Mouse (Mus musculus) liver, adult (tissue): ENCODE results near the gene Prkar2b.

ENCODE experiments used
- GATA4 ChIP-seq: IDR thresholded peaks from 2 replicates; pipeline ENCODE4 v1.6.1; 2014; ENCODE audit warnings: mild to moderate bottlenecking, low read length; ENCODE audit not compliant: insufficient replicate concordance

Prkar2b gene

DNA sequence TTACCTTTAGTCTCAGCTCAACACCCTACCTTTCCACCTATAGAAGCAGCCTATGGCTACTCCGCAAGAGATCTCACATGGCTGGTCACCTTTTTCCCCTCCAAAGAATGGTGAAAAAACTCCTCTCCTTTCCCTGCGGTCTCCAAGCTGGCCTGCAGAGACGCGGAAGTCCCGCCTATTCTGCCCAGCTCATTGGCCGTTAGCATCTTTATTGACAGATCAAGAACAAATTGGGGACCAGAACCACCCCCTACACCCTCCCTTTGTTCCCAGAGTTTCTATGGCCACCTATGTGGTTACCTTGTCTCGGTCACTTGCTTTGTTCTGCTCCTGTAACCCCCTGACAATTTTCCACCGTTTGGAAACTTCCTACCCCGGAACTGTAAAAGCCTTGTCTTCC is 19.6 kb upstream of the Prkar2b start:
- TF ChIP-seq GATA4: no peak

DNA sequence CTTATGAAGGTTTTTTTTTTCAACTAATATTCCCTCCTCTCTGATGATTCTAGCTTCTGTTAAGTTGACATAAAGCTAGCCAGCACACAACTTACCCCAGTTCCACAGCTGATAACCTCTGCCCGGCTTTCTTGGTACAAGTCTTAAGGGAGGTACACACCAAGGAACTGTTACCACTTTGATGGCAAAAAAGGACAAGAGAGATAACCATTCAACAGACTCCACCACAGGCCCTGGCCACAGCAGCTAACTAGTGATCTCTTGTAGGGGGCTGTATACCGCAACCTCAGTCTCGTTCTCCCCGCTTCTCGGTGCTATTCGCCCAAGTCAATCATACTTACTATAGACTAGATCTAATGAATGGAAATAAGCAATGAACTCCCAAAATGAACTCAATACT is 16.3 kb upstream of the Prkar2b start:
- no peak for TF ChIP-seq GATA4

DNA sequence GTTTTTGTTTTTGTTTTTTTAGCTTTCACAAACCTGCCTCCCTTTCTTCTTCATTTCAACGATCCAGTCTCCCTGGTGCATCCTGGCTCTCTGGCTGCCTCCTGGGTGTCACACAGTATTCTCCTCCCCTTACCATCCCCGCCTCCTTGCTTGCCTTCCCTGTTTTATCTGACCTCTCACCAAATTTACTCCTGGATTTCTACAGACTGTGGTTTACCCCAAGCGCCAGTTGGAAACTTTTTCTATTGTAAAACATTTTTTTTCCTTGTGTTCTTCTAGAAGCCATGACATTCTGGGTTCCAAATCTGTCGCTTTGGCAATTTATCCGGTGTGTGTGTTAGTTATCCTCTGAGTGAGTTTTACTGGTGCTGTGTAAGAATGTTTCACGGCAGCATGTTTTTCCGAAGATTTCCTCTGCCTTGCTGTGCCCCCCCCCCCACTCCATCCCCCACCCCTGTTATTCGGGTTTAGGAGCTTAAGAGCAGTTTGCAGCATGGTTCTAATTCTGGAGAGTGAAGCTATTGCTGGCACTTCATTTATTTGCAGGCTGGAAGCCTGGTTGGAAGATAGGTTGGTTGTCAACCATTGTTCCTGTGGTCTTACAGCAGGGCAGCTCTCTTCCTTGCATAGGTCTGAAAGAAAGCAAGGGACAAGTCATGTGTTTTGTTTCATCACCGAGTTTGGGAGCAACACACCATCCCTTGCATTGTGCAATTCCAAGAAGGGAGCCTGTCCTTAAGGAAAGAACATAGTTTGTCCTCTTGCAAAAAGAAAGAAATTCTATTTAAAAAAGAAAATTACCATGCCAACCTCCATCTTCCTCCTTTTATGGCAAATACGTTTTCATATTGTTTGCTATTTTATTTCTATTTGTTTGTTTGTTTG is 15.0 kb upstream of the Prkar2b start:
- TF ChIP-seq GATA4: no peak

DNA sequence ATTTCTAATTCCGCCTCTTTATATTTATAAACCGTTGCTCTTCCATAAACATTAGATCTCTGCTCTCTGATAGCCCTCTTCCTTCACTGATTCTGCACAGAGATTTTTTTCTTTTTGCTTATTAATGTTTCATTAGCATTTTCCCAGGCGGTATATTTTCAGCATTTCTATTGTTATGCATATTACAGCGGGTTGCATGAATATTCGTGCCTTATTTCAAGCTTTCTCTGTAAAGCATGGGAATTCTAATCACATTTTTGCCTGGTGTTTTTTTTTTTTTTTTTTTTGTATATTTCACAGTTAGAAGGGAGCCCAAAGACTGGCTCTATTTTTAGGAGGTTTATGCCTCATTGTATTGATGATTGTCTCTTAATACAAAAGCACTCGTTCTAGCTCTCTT is 13.2 kb upstream of the Prkar2b start:
- no peak for TF ChIP-seq GATA4

DNA sequence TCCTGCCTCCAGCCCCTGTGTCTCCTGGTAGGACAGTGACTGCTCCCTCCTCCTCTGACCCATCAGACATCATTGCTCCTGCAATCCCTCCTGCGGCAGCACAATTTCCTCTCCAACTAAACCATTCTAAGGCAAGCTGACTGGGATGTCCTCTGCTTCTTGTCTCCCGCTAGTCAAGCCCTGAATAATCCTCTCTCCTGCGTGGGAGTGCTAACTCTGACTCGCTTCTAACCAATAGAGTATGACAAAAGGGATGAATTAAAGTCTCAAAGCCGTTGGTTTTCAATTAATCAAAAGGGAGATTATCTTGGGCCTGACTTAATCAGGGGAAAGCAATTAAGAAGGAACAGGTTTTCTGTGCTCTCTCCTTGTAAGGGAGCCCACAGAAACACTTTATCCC is 4.9 kb upstream of the Prkar2b start:
- TF ChIP-seq GATA4: no peak

DNA sequence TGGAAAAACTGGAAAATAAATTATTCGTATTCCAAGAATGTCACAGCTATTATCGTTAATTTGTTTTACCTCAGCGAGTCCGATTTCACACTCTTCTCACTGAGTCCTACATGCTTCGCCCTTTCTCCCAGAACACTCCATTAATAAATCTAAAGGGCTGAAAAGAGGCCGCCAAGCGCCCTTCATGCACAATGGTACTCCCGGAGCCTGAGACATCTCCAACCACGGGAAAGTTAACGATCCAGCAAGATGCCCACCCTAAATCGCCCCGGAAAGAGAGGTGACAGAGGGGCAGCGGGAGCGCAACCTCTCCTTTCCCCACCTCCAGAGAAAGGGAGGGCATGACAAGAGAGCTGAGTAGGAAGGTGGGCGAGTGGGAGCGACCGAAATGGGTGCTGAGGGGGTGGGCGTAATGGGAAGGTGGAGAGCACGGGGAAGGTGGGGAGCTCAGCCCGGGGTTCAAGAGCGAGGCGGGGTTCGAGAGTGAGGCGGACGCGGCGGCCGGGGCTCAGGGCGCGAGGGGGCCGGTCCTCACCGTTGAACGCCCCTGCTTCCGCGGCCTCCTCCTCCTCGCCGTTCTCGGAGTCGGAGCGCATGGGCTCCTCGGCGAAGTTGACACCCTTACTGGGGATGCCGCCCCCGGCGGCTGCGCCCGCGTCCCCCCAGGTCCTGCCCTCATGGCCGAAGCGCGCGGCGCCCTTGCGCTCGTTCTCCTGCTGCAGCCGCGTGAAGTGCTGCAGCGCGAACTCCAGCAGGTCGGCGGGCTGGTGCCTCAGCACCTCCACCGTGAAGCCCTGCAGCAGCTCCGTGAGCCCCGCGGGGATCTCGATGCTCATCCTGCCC is 628 bp downstream of the Prkar2b start:
- no peak for TF ChIP-seq GATA4

DNA sequence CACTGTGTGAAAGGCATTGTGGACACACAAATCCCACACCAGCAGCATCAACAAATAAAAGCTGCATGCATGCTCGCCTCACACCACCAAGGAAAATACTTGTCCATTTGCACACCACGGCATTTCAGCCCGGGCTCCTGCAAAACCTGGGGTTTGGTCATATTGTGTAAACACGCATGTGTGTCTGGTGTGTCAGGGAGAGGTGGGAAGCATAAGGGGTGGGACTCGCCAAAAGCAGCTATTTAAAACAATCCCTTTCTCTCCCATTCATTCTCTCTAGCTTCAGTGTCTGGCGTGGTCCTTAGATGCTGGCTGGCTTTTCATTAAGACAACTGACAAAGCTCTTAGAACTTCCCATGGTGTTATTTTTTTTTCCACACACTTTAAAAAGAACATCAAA is 1.4 kb downstream of the Prkar2b start:
- no peak for TF ChIP-seq GATA4

DNA sequence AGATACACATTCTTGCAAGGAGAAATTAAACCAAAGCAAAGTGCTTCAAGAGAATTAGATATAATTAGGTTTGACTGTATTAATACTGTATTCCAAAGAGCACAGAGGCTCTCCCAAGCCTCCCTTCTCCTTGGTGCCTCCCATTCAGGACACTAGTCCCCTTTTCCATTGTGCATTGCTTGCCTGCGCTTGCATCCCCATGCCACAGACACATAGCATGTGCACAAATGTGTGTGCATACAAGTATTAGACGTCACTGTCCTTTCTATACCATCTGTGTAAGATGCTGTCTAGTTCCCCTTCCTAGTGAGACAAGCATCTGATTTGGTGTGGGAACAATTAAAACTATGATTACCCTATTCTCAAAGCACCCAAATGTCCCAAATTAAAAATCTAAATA is 2.0 kb downstream of the Prkar2b start:
- TF ChIP-seq GATA4: no peak

DNA sequence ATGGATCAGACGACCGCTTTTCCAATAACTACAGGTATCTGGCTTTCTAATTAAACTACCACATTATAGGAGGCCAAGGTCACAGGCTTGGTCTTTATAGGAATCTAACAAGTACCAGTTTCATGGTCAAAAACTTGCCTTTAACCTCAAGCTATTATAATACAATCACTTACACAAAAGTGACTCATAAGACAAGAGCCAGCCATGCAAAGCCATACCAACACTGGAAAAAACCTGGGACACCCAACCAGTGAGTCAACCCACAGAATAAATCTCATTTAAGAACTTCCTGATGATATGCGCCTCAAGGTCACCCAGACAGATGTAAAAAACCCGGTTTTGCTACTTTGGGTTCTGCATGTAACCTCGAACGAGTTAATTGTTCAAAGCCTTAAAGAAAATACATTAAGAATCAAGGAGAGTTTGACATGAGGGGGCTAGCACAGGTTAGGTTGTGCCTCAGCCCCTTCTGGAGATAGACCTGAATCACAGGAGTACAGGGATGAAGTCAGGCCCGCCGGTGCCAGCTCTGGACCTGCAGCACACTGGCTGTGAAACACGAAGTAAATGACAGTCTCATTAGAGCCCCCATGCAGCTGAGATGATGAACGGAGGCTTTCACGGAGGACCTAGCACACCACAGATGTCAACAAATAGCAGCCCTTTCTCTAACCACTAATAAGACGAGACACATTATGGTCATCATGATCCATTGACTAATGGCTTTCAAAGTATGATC is 3.5 kb downstream of the Prkar2b start:
- TF ChIP-seq GATA4: no peak

DNA sequence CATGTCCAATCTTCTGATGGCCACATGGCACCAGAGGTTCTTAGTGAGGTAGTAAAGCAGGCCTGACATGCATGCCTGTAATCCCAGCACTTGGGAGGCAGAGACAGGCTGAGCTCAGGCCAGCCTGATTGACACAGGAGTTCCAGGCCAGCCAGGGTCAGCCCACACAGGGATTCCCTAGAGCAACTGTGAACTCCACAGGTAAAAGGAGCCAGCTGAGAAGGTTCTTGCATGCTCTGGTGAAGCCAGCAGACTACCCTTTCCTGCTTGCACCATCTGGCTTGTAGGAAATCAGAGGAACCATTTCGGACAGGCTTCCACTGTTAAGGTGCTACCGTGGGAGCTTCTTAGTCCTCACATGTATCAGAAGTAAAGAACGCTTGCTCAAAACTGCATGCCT is 5.3 kb downstream of the Prkar2b start:
- no peak for TF ChIP-seq GATA4

DNA sequence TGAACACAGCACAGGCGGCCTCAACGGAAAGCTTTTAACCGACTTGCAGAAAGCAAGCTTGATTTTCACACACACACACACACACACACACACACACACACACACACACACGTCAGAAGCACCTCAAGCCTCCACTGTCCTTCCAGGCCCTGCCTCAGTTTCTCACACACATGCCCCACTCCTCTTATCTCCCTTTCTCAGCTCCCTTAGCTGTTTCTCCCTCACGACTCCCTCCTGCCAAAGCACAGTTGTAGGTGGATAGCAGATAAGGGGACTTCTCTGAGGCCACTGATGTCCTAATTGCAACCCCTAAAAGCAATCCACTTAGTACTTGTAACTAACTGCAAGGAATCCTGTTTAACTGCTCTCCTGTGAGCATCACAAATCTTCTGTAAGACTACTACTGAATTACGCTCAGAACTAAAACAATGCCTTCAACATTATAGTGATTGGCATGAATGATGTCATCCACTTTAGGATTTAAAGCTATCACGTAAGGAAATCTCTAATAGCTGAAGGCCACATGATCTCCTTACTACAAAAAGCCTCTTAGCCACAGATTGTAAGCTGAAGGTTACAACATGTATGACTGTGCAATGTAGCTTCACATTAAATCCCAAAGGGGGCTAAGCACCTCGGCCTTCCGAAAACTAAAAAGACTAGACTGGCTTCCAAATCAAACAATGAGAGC is 6.5 kb downstream of the Prkar2b start:
- TF ChIP-seq GATA4: no peak

DNA sequence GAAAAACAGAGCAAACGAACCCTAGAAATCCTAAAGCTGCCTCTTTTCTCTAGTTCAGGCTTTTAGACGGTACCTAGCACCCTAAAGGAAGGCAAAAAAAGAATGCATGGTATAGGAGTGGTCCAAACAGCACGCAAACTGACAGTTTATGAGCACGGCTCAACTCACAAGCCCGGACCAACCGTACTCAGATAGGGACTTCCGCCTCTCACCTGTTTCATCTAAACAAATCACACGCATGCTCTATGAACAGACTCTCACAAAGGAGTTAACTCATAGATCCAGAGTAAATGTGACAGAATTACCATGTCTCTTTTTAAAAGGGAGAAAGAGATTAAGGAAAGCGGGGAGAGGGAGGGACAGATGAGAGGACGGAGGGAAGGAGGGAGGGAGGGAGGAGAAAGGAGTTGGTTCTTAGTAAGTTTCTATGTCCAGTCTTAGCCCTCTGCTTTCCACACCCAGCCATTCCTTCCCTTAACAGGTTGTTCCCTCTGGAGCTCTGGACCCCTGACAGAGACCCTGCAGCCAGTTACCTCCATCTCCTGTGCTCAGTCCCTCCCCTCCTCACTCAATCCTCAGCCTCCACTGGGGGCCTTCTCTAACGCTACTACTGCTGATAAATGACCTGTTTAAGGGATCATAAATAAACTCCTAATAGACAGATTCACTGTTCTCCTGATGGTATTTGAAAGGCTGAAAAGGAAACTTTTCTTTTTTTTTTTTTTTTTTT is 7.3 kb downstream of the Prkar2b start:
- no peak for TF ChIP-seq GATA4

DNA sequence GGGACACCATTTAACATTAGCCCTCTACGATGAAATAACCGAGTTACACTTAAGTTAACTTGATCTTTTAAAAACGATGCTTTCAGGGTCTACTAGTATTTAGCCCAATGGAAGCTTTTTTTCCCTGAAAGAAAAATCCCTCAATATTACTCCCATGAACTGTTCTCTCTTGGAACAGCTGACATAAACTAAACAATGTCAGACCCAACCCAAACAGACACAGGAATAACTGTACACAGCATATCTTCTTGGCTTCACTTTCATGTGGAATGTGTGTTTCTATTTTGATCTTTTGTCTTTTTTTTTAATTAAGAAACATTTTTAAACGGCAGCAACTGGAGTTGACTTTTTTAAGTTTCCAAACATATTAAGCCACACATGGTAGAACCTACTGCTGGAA is 8.2 kb downstream of the Prkar2b start:
- no peak for TF ChIP-seq GATA4

DNA sequence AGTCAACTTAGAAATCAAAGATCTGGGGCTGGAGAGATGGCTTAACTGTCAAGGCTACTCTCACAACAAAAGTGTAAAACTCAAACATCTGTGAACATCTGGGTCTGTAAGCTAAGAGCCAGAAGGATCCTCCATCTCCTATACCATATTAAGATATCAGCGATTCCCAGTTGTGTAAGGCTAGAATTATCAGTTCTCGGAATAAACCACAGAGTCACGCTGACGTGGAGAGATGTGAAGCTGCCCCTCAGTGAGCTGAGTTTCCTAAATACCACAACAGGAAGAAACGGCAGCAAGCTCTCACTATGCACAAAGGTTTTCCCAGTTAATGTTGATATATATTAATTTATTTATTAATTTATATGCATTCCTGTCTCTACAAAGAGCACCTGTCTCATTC is 10.9 kb downstream of the Prkar2b start:
- TF ChIP-seq GATA4: no peak
